In the genomic region with DNA sequence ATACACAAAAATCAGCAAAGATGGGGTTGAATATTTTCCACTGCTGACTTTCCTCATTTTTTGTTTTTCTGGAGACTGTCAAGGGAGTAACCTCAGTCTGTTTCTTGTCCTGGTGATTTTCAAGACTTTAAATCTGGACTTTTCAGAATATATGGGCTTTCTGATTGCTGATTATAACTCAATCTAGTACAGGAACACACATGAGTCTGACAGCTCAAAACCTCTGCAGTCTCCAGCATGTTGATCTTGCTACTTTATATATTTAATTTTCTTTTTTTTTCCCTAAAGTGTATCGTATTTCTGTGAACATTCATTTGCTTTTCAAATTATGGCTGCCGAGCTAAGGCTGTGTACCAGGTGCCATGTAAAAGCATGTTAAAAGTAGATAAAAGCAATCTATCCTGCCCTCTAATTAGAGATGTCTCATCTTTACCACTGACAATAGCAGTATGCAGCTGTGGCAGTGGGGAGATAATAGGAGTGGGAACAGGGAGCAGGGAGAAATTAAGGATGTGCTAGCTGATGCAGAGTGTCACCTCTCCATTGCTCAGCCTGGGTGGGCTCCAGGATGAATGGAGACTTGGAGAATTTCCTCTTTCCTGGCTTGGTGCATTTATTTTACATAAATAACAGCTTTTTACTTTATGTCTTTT, we compare ENCODE assay signal across 28 mouse cellular contexts.
A peak's percentile ranks its signal among the peaks of the same experiment; 100 is the strongest.
DNase-seq lines count a peak whose midpoint lies in the region; ATAC-seq and TF ChIP-seq lines count a peak whose summit lies in the region.
"Had no signal": no experiment of that assay in that cellular context is flagged by ENCODE, and none has a peak within 500 bp of the region (broad histone marks: within the 10 kb centered on the region; RNA-seq: fewer than 3 reads in every experiment).

No protein-coding gene starts in this region.

- H3K4me3 ChIP-seq in forebrain, embryonic 15.5 days: no peak overlapping the region
- H3K4me3 ChIP-seq in forebrain, embryonic 13.5 days: no peak overlapping the region
- no peak overlapping the region for H3K4me3 ChIP-seq in lung, embryonic 14.5 days (ENCODE audit: low read depth, low read length)
- H3K4me3 ChIP-seq in forebrain, postnatal 0 days (ENCODE audit: low read depth, low read length): no peak overlapping the region
- H3K4me3 ChIP-seq: embryonic facial prominence, embryonic 13.5 days; hindbrain, embryonic 10.5 days; hindbrain, embryonic 15.5 days; limb, embryonic 13.5 days; liver, embryonic 12.5 days; neural tube, embryonic 15.5 days had no signal

- no peak overlapping the region for H3K4me2 ChIP-seq in forebrain, embryonic 15.5 days (replicated peaks)
- no peak overlapping the region for H3K4me2 ChIP-seq in forebrain, embryonic 13.5 days
- no peak overlapping the region for H3K4me2 ChIP-seq in lung, embryonic 14.5 days
- H3K4me2 ChIP-seq in forebrain, postnatal 0 days (ENCODE audit: low read depth): no peak overlapping the region
- H3K4me2 ChIP-seq: embryonic facial prominence, embryonic 13.5 days; hindbrain, embryonic 15.5 days; limb, embryonic 13.5 days; liver, embryonic 12.5 days; neural tube, embryonic 15.5 days had no signal

- no peak for TF ChIP-seq CTCF in lung, embryonic 14.5 days (IDR thresholded peaks at IDR 0.05; ENCODE audit: low read depth)
- TF ChIP-seq CTCF in forebrain, postnatal 0 days (IDR thresholded peaks at IDR 0.05; ENCODE audit: low read depth): no peak

- peaks cover 9% of the 10 kb centered on the region for H3K4me1 ChIP-seq in forebrain, embryonic 15.5 days
- peaks cover 4% of the 10 kb centered on the region; the same call in 1 of the 2 replicates for H3K4me1 ChIP-seq in forebrain, embryonic 13.5 days
- no peaks in the 10 kb centered on the region for H3K4me1 ChIP-seq in lung, embryonic 14.5 days (ENCODE audit: insufficient read depth)
- no peaks in the 10 kb centered on the region for H3K4me1 ChIP-seq in forebrain, postnatal 0 days (ENCODE audit: insufficient read depth)
- H3K4me1 ChIP-seq: embryonic facial prominence, embryonic 13.5 days; hindbrain, embryonic 10.5 days; liver, embryonic 12.5 days had no signal

- H3K36me3 ChIP-seq in forebrain, embryonic 15.5 days: no peaks in the 10 kb centered on the region
- no peaks in the 10 kb centered on the region for H3K36me3 ChIP-seq in forebrain, embryonic 13.5 days (ENCODE audit: poor library complexity, severe bottlenecking)
- H3K36me3 ChIP-seq in lung, embryonic 14.5 days (ENCODE audit: insufficient read depth): no peaks in the 10 kb centered on the region
- no peaks in the 10 kb centered on the region for H3K36me3 ChIP-seq in forebrain, postnatal 0 days (ENCODE audit: insufficient read depth)
- H3K36me3 ChIP-seq: embryonic facial prominence, embryonic 13.5 days; hindbrain, embryonic 10.5 days; hindbrain, embryonic 15.5 days; limb, embryonic 13.5 days; liver, embryonic 12.5 days; neural tube, embryonic 15.5 days had no signal

- 34% methylated on average over 2 of the region's 2 CpGs for WGBS in forebrain, embryonic 15.5 days
- WGBS in forebrain, embryonic 13.5 days: 52% methylated on average over 2 of the region's 2 CpGs
- WGBS in lung, embryonic 14.5 days: 16% methylated on average over 2 of the region's 2 CpGs
- WGBS in forebrain, postnatal 0 days: 25% methylated on average over 2 of the region's 2 CpGs

- 0 out of 2 replicates have a peak, but pooled peaks have one; percentile 46 for ATAC-seq in forebrain, embryonic 15.5 days (replicated peaks)
- ATAC-seq in forebrain, embryonic 13.5 days: no peak; the same call in 1 of the 2 replicates
- no peak for ATAC-seq in lung, embryonic 14.5 days (ENCODE audit: insufficient read depth)
- peak; percentile 70; the same call in 1 of the 2 replicates for ATAC-seq in forebrain, postnatal 0 days
- ATAC-seq in megakaryocyte progenitor cell, adult 5-6 weeks (replicated peaks; ENCODE audit: poor library complexity): no peak
- ATAC-seq: inflammation-experienced regulatory T-cells, adult 6 months; liver, embryonic 12.5 days; liver, postnatal 0 days; lung, postnatal 0 days had no signal

- peak overlapping the region; percentile 17; the same call in 1 of the 2 replicates for H3K27ac ChIP-seq in forebrain, embryonic 15.5 days (replicated peaks)
- no peak overlapping the region for H3K27ac ChIP-seq in forebrain, embryonic 13.5 days
- no peak overlapping the region for H3K27ac ChIP-seq in lung, embryonic 14.5 days (ENCODE audit: low read depth)
- H3K27ac ChIP-seq in forebrain, postnatal 0 days (ENCODE audit: low read depth, low read length): no peak overlapping the region
- H3K27ac ChIP-seq: embryonic facial prominence, embryonic 13.5 days; hindbrain, embryonic 10.5 days; hindbrain, embryonic 15.5 days; limb, embryonic 13.5 days; liver, embryonic 12.5 days; macrophage; neural tube, embryonic 15.5 days; stomach, postnatal 0 days had no signal

- no peaks in the 10 kb centered on the region for H3K9me3 ChIP-seq in forebrain, embryonic 15.5 days
- H3K9me3 ChIP-seq in forebrain, embryonic 13.5 days (replicated peaks): no peaks in the 10 kb centered on the region
- no peaks in the 10 kb centered on the region for H3K9me3 ChIP-seq in lung, embryonic 14.5 days (ENCODE audit: low read depth, low read length)
- no peaks in the 10 kb centered on the region for H3K9me3 ChIP-seq in forebrain, postnatal 0 days (ENCODE audit: low read length)
- H3K9me3 ChIP-seq: embryonic facial prominence, embryonic 13.5 days; hindbrain, embryonic 10.5 days; hindbrain, embryonic 15.5 days; limb, embryonic 13.5 days; liver, embryonic 12.5 days; neural tube, embryonic 15.5 days had no signal

- H3K9ac ChIP-seq in forebrain, embryonic 15.5 days (replicated peaks): no peak overlapping the region
- no peak overlapping the region for H3K9ac ChIP-seq in forebrain, embryonic 13.5 days
- H3K9ac ChIP-seq in lung, embryonic 14.5 days: no peak overlapping the region
- no peak overlapping the region for H3K9ac ChIP-seq in forebrain, postnatal 0 days
- H3K9ac ChIP-seq: embryonic facial prominence, embryonic 13.5 days; hindbrain, embryonic 15.5 days; limb, embryonic 13.5 days; liver, embryonic 12.5 days; liver, postnatal 0 days; neural tube, embryonic 15.5 days had no signal

- peak; percentile 25 for DNase-seq in lung, embryonic 14.5 days
- no peak for DNase-seq in lung, postnatal 4 days
- peak; percentile 29 for DNase-seq in brain, adult 2 months (ENCODE audit: low read depth, low spot score)
- DNase-seq in forebrain, postnatal 0 days: no peak
- DNase-seq: adrenal gland, postnatal 14 days; cerebellum, adult 18-20 months; gastrocnemius, postnatal 10 days; heart, postnatal 14 days; kidney, adult 2 months; kidney, postnatal 25 days; liver, postnatal 0 days; right cerebral cortex, adult 18-20 months; right cerebral cortex, postnatal 4 days; thymus, adult 2 months; thymus, postnatal 36 days had no signal

- no peaks in the 10 kb centered on the region for H3K27me3 ChIP-seq in forebrain, embryonic 15.5 days
- no peaks in the 10 kb centered on the region for H3K27me3 ChIP-seq in forebrain, embryonic 13.5 days
- no peaks in the 10 kb centered on the region for H3K27me3 ChIP-seq in lung, embryonic 14.5 days (ENCODE audit: insufficient read depth, low read length)
- no peaks in the 10 kb centered on the region for H3K27me3 ChIP-seq in forebrain, postnatal 0 days (ENCODE audit: insufficient read depth, low read length)
- H3K27me3 ChIP-seq: embryonic facial prominence, embryonic 13.5 days; hindbrain, embryonic 15.5 days; limb, embryonic 13.5 days; liver, embryonic 12.5 days; neural tube, embryonic 15.5 days had no signal

Comparison
In these comparisons a context has a peak if more than half of its experiments do, and no peak if none do; other contexts are left out.
1. ATAC-seq: peak in forebrain, embryonic 15.5 days (single experiment) and forebrain, postnatal 0 days (single experiment); none in forebrain, embryonic 13.5 days (single experiment), lung, embryonic 14.5 days (single experiment) and megakaryocyte progenitor cell, adult 5-6 weeks (single experiment).
2. DNase-seq: peak in lung, embryonic 14.5 days (single experiment) and brain, adult 2 months (single experiment); none in lung, postnatal 4 days (0 of 2) and forebrain, postnatal 0 days (single experiment).